Mouse (Mus musculus) forebrain, postnatal 0 days (tissue): Measurements from ENCODE around the gene Agk. TPM values are rescaled to one million over a fixed set of nuclear protein-coding genes. Genes with fewer than 3 reads are reported as not detected.

Experiments used
- ATAC-seq: fragments of 200-750 bp; cut with Nextera tagmentation; 2 replicates; pipeline ENCODE4 v1.8.0; 2017; ENCODE audit warnings: mild to moderate bottlenecking, moderate library complexity
- DNase-seq: peaks from one replicate; pipeline ENCODE4 v3.0.0-alpha.2; 2015
- H3K27ac ChIP-seq: fragments of 300-500 bp; sonication (generic); 2 replicates; pipeline ENCODE4 v1.5.1; 2014; ENCODE audit warnings: low read depth, mild to moderate bottlenecking, antibody characterized with exemption, low read length, moderate library complexity, mixed read lengths
- H3K27me3 ChIP-seq: fragments of 300-500 bp; sonication (generic); 2 replicates; pipeline ENCODE4 v1.6.1; 2014; ENCODE audit warnings: mild to moderate bottlenecking, low read length, mixed read lengths; ENCODE audit not compliant: insufficient read depth
- H3K36me3 ChIP-seq: fragments of 300-500 bp; sonication (generic); 2 replicates; pipeline ENCODE4 v1.6.1; 2014; ENCODE audit warnings: mild to moderate bottlenecking, moderate library complexity; ENCODE audit not compliant: insufficient read depth
- H3K4me1 ChIP-seq: fragments of 300-500 bp; sonication (generic); 2 replicates; pipeline ENCODE4 v1.6.1; 2014; ENCODE audit warnings: antibody characterized with exemption; ENCODE audit not compliant: insufficient read depth
- H3K4me2 ChIP-seq: fragments of 300-500 bp; sonication (generic); 2 replicates; pipeline ENCODE4 v1.6.1; 2014; ENCODE audit warnings: low read depth, mild to moderate bottlenecking, moderate library complexity
- H3K4me3 ChIP-seq: fragments of 300-500 bp; sonication (generic); 2 replicates; pipeline ENCODE4 v1.5.1; 2014; ENCODE audit warnings: low read depth, low read length, mixed read lengths
- H3K9ac ChIP-seq: fragments of 300-500 bp; sonication (generic); 2 replicates; pipeline ENCODE4 v1.6.1; 2014; ENCODE audit warnings: mild to moderate bottlenecking
- H3K9me3 ChIP-seq: fragments of 300-500 bp; sonication (generic); 2 replicates; pipeline ENCODE4 v1.6.1; 2016; ENCODE audit warnings: low read length
- CTCF ChIP-seq: sonication (generic); IDR thresholded peaks from 2 replicates; pipeline ENCODE4 v1.5.1; 2016; ENCODE audit warnings: antibody characterized with exemption, control low read depth, low read depth
- WGBS: fragments of 180-500 bp; shearing (Covaris S2); extraction: QIAGEN DNeasy Blood & Tissue Kit; methylation state at CpG from one replicate; pipeline ENCODE4 v1.1.7; 2014; 5-methylcytosine and 5-hydroxymethylcytosine counted together
- polyA plus RNA-seq: library from polyadenylated mRNA; unstranded; fragments of >200 nt; fragmentation: Nextera tagmentation; extraction: Ambion mirVana; gene quantifications from 2 replicates; pipeline ENCODE4 v1.2.1, GENCODE M21; 2015
- total RNA-seq: library from RNA; depleted of rRNA; stranded (reverse); fragments of >200 nt; gene quantifications from 2 replicates; pipeline ENCODE4 v1.2.3, GENCODE M21; 2014

Agk gene
- total and polyA plus RNA-seq, 2 experiments from 2014 or later, result 60.5 to 73.8 TPM

- H3K36me3 ChIP-seq, result no peaks in the 10 kb centered on the region
- peak; percentile 33 for DNase-seq
- H3K27me3 ChIP-seq, result no peaks in the 10 kb centered on the region
- H3K9ac ChIP-seq, result no peak overlapping the region
- no peak for ATAC-seq
- H3K9me3 ChIP-seq, result no peaks in the 10 kb centered on the region
- H3K27ac ChIP-seq, result peak overlapping the region; percentile 64
- no peak for TF ChIP-seq CTCF
- 54% methylated on average over 4 of the region's 4 CpGs for whole genome bisulfite sequencing
- H3K4me3 ChIP-seq, result no peak overlapping the region
- H3K4me2 ChIP-seq, result 0 out of 2 replicates have a peak overlapping the region, but pooled peaks have one; percentile 6
- peaks cover 35% of the 10 kb centered on the region for H3K4me1 ChIP-seq
These were observed 106.4 kb downstream of the Agk start for GRCm38 (mm10) chr6:40431356-40431755.

DNA sequence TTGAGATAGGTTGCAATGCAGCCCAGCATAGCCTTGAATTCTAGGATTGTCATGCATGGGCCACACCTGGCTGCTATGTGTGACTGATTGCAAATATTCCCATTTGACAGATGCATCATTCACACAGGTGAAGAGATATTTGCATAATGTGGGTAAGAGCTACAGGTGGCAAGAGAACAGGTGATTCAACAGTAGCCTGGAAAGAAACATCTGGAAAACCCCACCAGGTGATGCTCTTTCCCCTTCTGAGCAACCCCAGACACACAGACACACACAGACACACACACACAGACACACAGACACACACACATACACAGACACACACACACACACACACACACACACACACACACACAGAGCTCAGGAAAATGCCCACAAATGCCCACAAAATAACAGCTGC lies 106.8 kb downstream of the Agk start:
- peak overlapping the region; percentile 32 for H3K4me2 ChIP-seq
- no peak for ATAC-seq
- no peak for DNase-seq
- H3K27me3 ChIP-seq, result no peaks in the 10 kb centered on the region
- peaks cover 35% of the 10 kb centered on the region for H3K4me1 ChIP-seq
- H3K36me3 ChIP-seq, result no peaks in the 10 kb centered on the region
- peak overlapping the region; percentile 64; the same call in 1 of the 2 replicates for H3K27ac ChIP-seq
- H3K9ac ChIP-seq, result no peak overlapping the region
- 0 out of 2 replicates have a peak overlapping the region, but pooled peaks have one; percentile 1 for H3K4me3 ChIP-seq
- no peaks in the 10 kb centered on the region for H3K9me3 ChIP-seq
- TF ChIP-seq CTCF, result no peak

GRCm38 (mm10) chr6:40432346-40433275 lies 107.6 kb downstream of the Agk start:
- H3K36me3 ChIP-seq, result no peaks in the 10 kb centered on the region
- peak overlapping the region; percentile 64 for H3K27ac ChIP-seq
- no peaks in the 10 kb centered on the region for H3K27me3 ChIP-seq
- peak; percentile 92 for DNase-seq
- H3K9ac ChIP-seq, result no peak overlapping the region
- no peak for TF ChIP-seq CTCF
- H3K4me2 ChIP-seq, result peak overlapping the region; percentile 32
- ATAC-seq, result peak; percentile 74
- peaks cover 35% of the 10 kb centered on the region for H3K4me1 ChIP-seq
- 58% methylated on average over 17 of the region's 17 CpGs for WGBS
- H3K9me3 ChIP-seq, result no peaks in the 10 kb centered on the region
- peak overlapping the region; percentile 1; the same call in 1 of the 2 replicates for H3K4me3 ChIP-seq

DNA sequence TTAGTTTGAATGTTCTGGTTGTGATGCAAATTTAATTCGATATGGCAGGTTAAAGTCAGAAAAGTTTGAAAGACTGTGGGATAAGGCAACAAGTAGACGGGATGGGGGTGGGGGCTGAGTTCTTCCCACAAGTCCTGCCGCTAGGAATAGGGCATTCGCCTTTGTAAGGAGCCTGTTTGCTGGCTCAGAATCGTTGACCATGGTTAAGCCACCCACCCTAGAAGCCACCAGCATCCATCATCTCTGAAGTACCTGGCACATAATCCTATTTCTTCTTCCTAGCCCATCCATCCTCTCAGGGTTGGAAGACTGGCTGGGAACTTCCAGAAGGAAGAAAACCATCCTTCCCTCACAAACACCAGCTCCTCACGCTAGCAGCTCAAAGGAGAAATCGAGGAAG lies 109.7 kb downstream of the Agk start:
- no peaks in the 10 kb centered on the region for H3K9me3 ChIP-seq
- H3K4me2 ChIP-seq, result peak overlapping the region; percentile 80
- peak overlapping the region; percentile 94 for H3K27ac ChIP-seq
- no peaks in the 10 kb centered on the region for H3K36me3 ChIP-seq
- 3% methylated on average over 7 of the region's 7 CpGs for WGBS
- H3K9ac ChIP-seq, result peak overlapping the region; percentile 84
- ATAC-seq (no peak), DNase-seq (peak; percentile 22)
- H3K4me3 ChIP-seq, result peak overlapping the region; percentile 91
- TF ChIP-seq CTCF, result no peak
- H3K27me3 ChIP-seq, result no peaks in the 10 kb centered on the region
- peaks cover 26% of the 10 kb centered on the region for H3K4me1 ChIP-seq

- peak; percentile 47 for TF ChIP-seq CTCF
- H3K27ac ChIP-seq, result peak overlapping the region; percentile 94
- peaks cover 24% of the 10 kb centered on the region for H3K4me1 ChIP-seq
- H3K4me2 ChIP-seq, result peak overlapping the region; percentile 80
- WGBS, result 2% methylated on average over 67 of the region's 72 CpGs
- H3K9ac ChIP-seq, result peak overlapping the region; percentile 84
- no peaks in the 10 kb centered on the region for H3K9me3 ChIP-seq
- H3K4me3 ChIP-seq, result peak overlapping the region; percentile 91
- H3K36me3 ChIP-seq, result no peaks in the 10 kb centered on the region
- DNase-seq (peak; percentile 80), ATAC-seq (peak; percentile 59)
- H3K27me3 ChIP-seq, result no peaks in the 10 kb centered on the region
These were observed 110.4 kb downstream of the Agk start for GRCm38 (mm10) chr6:40435151-40436046.

DNA sequence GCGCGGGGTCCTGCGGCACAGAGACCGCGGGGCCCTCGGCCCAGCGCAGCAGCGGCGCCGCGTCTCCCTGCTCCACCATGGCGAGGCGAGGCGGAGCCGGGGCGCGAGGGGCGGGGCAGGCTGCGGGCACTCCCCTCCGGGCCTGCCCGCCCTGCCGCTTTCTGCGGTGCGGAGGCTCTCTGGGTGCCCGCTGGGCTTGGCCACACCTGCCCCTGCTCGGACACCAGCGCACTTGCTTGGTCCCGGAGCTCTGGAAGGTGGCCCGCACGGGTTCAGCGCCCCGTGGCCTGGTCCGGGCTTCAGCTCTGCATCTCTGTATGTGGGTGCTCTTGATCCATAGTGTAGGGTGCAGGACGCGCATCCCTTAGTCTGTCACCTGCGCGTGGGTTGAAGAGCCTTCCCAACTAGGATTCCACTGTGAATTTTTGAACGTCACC lies 111.1 kb downstream of the Agk start, which contains the start of gene E330009J07Rik:
TSS of gene E330009J07Rik (minus strand) at position 89 of the 437 bp plus-strand sequence.
- H3K9me3 ChIP-seq, result no peaks in the 10 kb centered on the region
- under 1% methylated on average over 36 of the region's 38 CpGs for whole genome bisulfite sequencing
- peak within 1 kb of the TSS; percentile 80 for H3K4me2 ChIP-seq
- DNase-seq (peak; percentile 76), ATAC-seq (peak; percentile 77)
- TF ChIP-seq CTCF, result no peak
- peak within 1 kb of the TSS; percentile 91 for H3K4me3 ChIP-seq
- peak within 1 kb of the TSS; percentile 94 for H3K27ac ChIP-seq
- H3K9ac ChIP-seq, result peak within 1 kb of the TSS; percentile 84
- H3K27me3 ChIP-seq, result no peaks in the 10 kb centered on the region
- H3K36me3 ChIP-seq, result no peaks in the 10 kb centered on the region
- H3K4me1 ChIP-seq, result peaks cover 24% of the 10 kb centered on the region
